Mouse (Mus musculus) MEL (cell line): Measurements from ENCODE around the gene Atf2. TPM values are rescaled to one million over a fixed set of nuclear protein-coding genes. Genes with fewer than 3 reads are reported as not detected.
A peak's percentile ranks its signal among the peaks of the same experiment; 100 is the strongest.

Source experiments
- DNase-seq: peaks from one replicate; pipeline ENCODE4 v3.0.0; 2011; ENCODE audit warnings: low read depth, low spot score
- H3K27ac ChIP-seq: 2 replicates; pipeline ENCODE4 v1.5.1; 2012; ENCODE audit warnings: low read depth, mild to moderate bottlenecking, control low read depth, low read length, moderate library complexity; ENCODE audit not compliant: control insufficient read depth
- H3K27me3 ChIP-seq, 2 experiments: fragments of 150-350 bp in 1 of 2; sonication (generic) in 1 of 2; 2 replicates each; pipeline ENCODE4 v1.6.1; 2012; ENCODE audit warnings: low read length in 2 of 2, mild to moderate bottlenecking in 2 of 2, improper control_type of control experiment in 1 of 2, moderate library complexity in 1 of 2; ENCODE audit not compliant: insufficient read depth in 2 of 2, control insufficient read depth in 1 of 2
- H3K36me3 ChIP-seq, 2 experiments: 2 replicates each; pipeline ENCODE4 v1.6.1; 2012 to 2014; ENCODE audit warnings: low read length in 2 of 2, improper control_type of control experiment in 1 of 2, inconsistent platforms in 1 of 2, mild to moderate bottlenecking in 1 of 2; ENCODE audit not compliant: insufficient read depth in 2 of 2, control insufficient read depth in 1 of 2
- H3K4me1 ChIP-seq, 2 experiments: fragments of 150-350 bp in 1 of 2; sonication (generic) in 1 of 2; 2 replicates each; pipeline ENCODE4 v1.6.1; 2012; ENCODE audit warnings: low read length in 2 of 2, improper control_type of control experiment in 1 of 2, mild to moderate bottlenecking in 1 of 2; ENCODE audit not compliant: insufficient read depth in 2 of 2, control insufficient read depth in 1 of 2
- H3K4me3 ChIP-seq, 2 experiments: fragments of 150-350 bp in 1 of 2; sonication (generic) in 1 of 2; 2 replicates each; pipeline ENCODE4 v1.5.1; 2012; ENCODE audit warnings: low read depth in 2 of 2, low read length in 2 of 2, mild to moderate bottlenecking in 2 of 2, moderate library complexity in 2 of 2, control low read depth in 1 of 2, improper control_type of control experiment in 1 of 2; ENCODE audit not compliant: control insufficient read depth in 1 of 2, insufficient read depth in 1 of 2
- H3K79me2 ChIP-seq: 2 replicates; pipeline ENCODE4 v1.6.1; 2012; ENCODE audit warnings: mild to moderate bottlenecking, low read length, moderate library complexity; ENCODE audit not compliant: control insufficient read depth, poor library complexity, insufficient read depth
- H3K9ac ChIP-seq: 2 replicates; pipeline ENCODE4 v1.6.1; 2012; ENCODE audit warnings: low read depth, mild to moderate bottlenecking, control low read depth, low read length, moderate library complexity; ENCODE audit not compliant: control insufficient read depth, poor library complexity, severe bottlenecking
- H3K9me3 ChIP-seq: fragments of 150-350 bp; sonication (generic); replicated peaks from 2 replicates; pipeline ENCODE4 v1.6.1; 2012; ENCODE audit warnings: mild to moderate bottlenecking, low read length, improper control_type of control experiment, moderate library complexity; ENCODE audit not compliant: insufficient read depth
- CHD1 ChIP-seq: IDR thresholded peaks from 2 replicates; pipeline ENCODE4 v1.6.1; 2012; ENCODE audit warnings: low read depth, mild to moderate bottlenecking, inconsistent platforms, low read length, improper control_type of control experiment
- CHD2 ChIP-seq: IDR thresholded peaks from 2 replicates; pipeline ENCODE4 v1.6.1; 2011; ENCODE audit warnings: low read length, improper control_type of control experiment
- EP300 ChIP-seq, 2 experiments: IDR thresholded peaks; 2 replicates each; pipeline ENCODE4 v1.6.1; 2011; ENCODE audit warnings: improper control_type of control experiment in 2 of 2, low read length in 2 of 2, low read depth in 1 of 2, mild to moderate bottlenecking in 1 of 2
- ETS1 ChIP-seq: IDR thresholded peaks from 2 replicates; pipeline ENCODE4 v1.6.1; 2012; ENCODE audit warnings: low read depth, mild to moderate bottlenecking, inconsistent platforms, low read length, improper control_type of control experiment, moderate library complexity
- GABPA ChIP-seq: IDR thresholded peaks from 2 replicates; pipeline ENCODE4 v1.6.1; 2012; ENCODE audit warnings: low read depth, mild to moderate bottlenecking, inconsistent platforms, low read length, improper control_type of control experiment, moderate library complexity
- GATA1 ChIP-seq: IDR thresholded peaks from 2 replicates; pipeline ENCODE4 v1.6.1; 2011; ENCODE audit warnings: low read depth, low read length, improper control_type of control experiment
- MXI1 ChIP-seq: IDR thresholded peaks from 2 replicates; pipeline ENCODE4 v1.6.1; 2011; ENCODE audit warnings: mild to moderate bottlenecking, low read depth, low read length, improper control_type of control experiment
- MYB ChIP-seq: IDR thresholded peaks from 2 replicates; pipeline ENCODE4 v1.6.1; 2011; ENCODE audit warnings: mild to moderate bottlenecking, low read depth, low read length, improper control_type of control experiment
- POLR2AphosphoS2 ChIP-seq: IDR thresholded peaks from 2 replicates; pipeline ENCODE4 v1.6.1; 2011; ENCODE audit warnings: low read length, improper control_type of control experiment
- RAD21 ChIP-seq: IDR thresholded peaks from 2 replicates; pipeline ENCODE4 v1.6.1; 2011; ENCODE audit warnings: mild to moderate bottlenecking, low read depth, low read length, improper control_type of control experiment
- RCOR1 ChIP-seq: IDR thresholded peaks from 2 replicates; pipeline ENCODE4 v1.6.1; 2012; ENCODE audit warnings: low read depth, mild to moderate bottlenecking, inconsistent platforms, low read length, improper control_type of control experiment
- SIN3A ChIP-seq: IDR thresholded peaks from 2 replicates; pipeline ENCODE4 v1.6.1; 2012; ENCODE audit warnings: low read length, improper control_type of control experiment, inconsistent platforms
- SMC3 ChIP-seq: IDR thresholded peaks from 2 replicates; pipeline ENCODE4 v1.6.1; 2011; ENCODE audit warnings: low read depth, low read length, improper control_type of control experiment
- TAL1 ChIP-seq: IDR thresholded peaks from 2 replicates; pipeline ENCODE4 v1.6.1; 2012; ENCODE audit warnings: mild to moderate bottlenecking, inconsistent platforms, low read length, moderate library complexity, mixed read lengths
- TBP ChIP-seq: IDR thresholded peaks from 2 replicates; pipeline ENCODE4 v1.8.0; 2011; ENCODE audit warnings: low read depth, low read length, improper control_type of control experiment
- TCF12 ChIP-seq: IDR thresholded peaks from 2 replicates; pipeline ENCODE4 v1.6.1; 2014; ENCODE audit warnings: low read depth, mild to moderate bottlenecking, inconsistent platforms, low read length, improper control_type of control experiment, moderate library complexity
- USF1 ChIP-seq: IDR thresholded peaks from 2 replicates; pipeline ENCODE4 v1.6.1; 2014; ENCODE audit warnings: low read depth, mild to moderate bottlenecking, inconsistent platforms, low read length, improper control_type of control experiment, moderate library complexity
- ZNF384 ChIP-seq: IDR thresholded peaks from 2 replicates; pipeline ENCODE4 v1.6.1; 2012; ENCODE audit warnings: low read depth, mild to moderate bottlenecking, inconsistent platforms, low read length, improper control_type of control experiment
- polyA plus RNA-seq, 2 experiments: library from polyadenylated mRNA; stranded (reverse) in 1 of 2; unstranded in 1 of 2; fragments of >175 nt in 1 of 2; fragments of >200 nt in 1 of 2; gene quantifications; 2 replicates each; pipeline versions ENCODE4 v1.2.1 to v1.2.4; 2012; ENCODE audit warnings: low replicate concordance in 2 of 2, low read depth in 1 of 2; ENCODE audit not compliant: insufficient read length in 2 of 2, insufficient read depth in 1 of 2, missing spikeins in 1 of 2
- total RNA-seq: library from RNA; depleted of rRNA; stranded (reverse); fragments of 300-350 nt; gene quantifications from 2 replicates; pipeline ENCODE4 v1.2.3, GENCODE M21; 2012

The Atf2 gene
- total and polyA plus RNA-seq, 3 experiments: 16.8 to 82.3 (median 36.7) TPM

GRCm38 (mm10) chr2:73833284-73833683, 59.2 kb downstream of the Atf2 start:
- DNase-seq: no peak
- Histone ChIP-seq H3K4me1 (peaks cover 0 to 2% of the 10 kb centered on the region in 2 experiments; a peak in 2 of 4 replicates), H3K4me3 (no peak overlapping the region)

GRCm38 (mm10) chr2:73818742-73819141, 73.7 kb downstream of the Atf2 start:
- H3K27ac ChIP-seq: peak overlapping the region; percentile 45
- no peak overlapping the region for H3K9ac ChIP-seq
- peaks cover 3% of the 10 kb centered on the region in 2 experiments; a peak in 2 of 4 replicates for H3K4me1 ChIP-seq
- H3K79me2 ChIP-seq: no peaks in the 10 kb centered on the region
- H3K4me3 ChIP-seq: no peak overlapping the region
- peak; percentile 95 for DNase-seq
- peak; percentile 32 for TF ChIP-seq SMC3
- 0 out of 2 replicates have a peak, but pooled peaks have one; percentile 50 for TF ChIP-seq MXI1
- TF ChIP-seq CHD2: no peak
- TF ChIP-seq CHD1: no peak
- TF ChIP-seq TBP: 0 out of 2 replicates have a peak, but pooled peaks have one; percentile 22
- peak; percentile 96 for TF ChIP-seq TAL1
- TF ChIP-seq POLR2AphosphoS2: no peak
- peak; percentile 99 for TF ChIP-seq RCOR1
- TF ChIP-seq GATA1: peak; percentile 94
- TF ChIP-seq SIN3A: peak; percentile 62
- peak; percentile 87 for TF ChIP-seq ZNF384
- no peak; the same call in 1 of the 2 replicates for TF ChIP-seq RAD21
- TF ChIP-seq ETS1: peak; percentile 77
- peak; percentile 59; the same call in 1 of the 2 replicates for TF ChIP-seq MYB
- TF ChIP-seq TCF12: peak; percentile 96
- TF ChIP-seq EP300 (IDR thresholded peaks at IDR 0.05; ENCODE audit: low read depth in 1 of 2, low read length in 2 of 2): peak; percentile 86 to 94
- no peaks in the 10 kb centered on the region for H3K27me3 ChIP-seq
- peaks cover 4 to 22% of the 10 kb centered on the region in 2 experiments for H3K36me3 ChIP-seq
- H3K9me3 ChIP-seq: no peaks in the 10 kb centered on the region

More at GRCm38 (mm10) chr2:73833284-73833683, 59.2 kb downstream of the Atf2 start:
- peaks cover 2 to 29% of the 10 kb centered on the region in 2 experiments; a peak in 3 of 4 replicates for H3K36me3 ChIP-seq
- H3K9me3 ChIP-seq: no peaks in the 10 kb centered on the region
- H3K27ac ChIP-seq: no peak overlapping the region
- no peak overlapping the region for H3K9ac ChIP-seq
- no peaks in the 10 kb centered on the region for H3K79me2 ChIP-seq
- TF ChIP-seq USF1 (no peak), CHD1 (no peak), GABPA (no peak), TAL1 (no peak), ETS1 (no peak)
- H3K27me3 ChIP-seq: no peaks in the 10 kb centered on the region
